Mouse (Mus musculus) liver, embryonic 15.5 days (tissue): ENCODE measurements around the gene Lrrc3c. TPM values are rescaled to one million over a fixed set of nuclear protein-coding genes. Genes with fewer than 3 reads are reported as not detected.
"Not testable (repeated sequence)": the region's sequence is repeated elsewhere in the genome, so short reads cannot be mapped to it uniquely, and the experiment has no call there.

Source experiments
- ATAC-seq: fragments of 200-750 bp; cut with Nextera tagmentation; 2 replicates; pipeline ENCODE4 v1.8.0; 2017; ENCODE audit warnings: moderate number of reproducible peaks, mild to moderate bottlenecking, moderate library complexity; ENCODE audit not compliant: insufficient read depth
- H3K27ac ChIP-seq: fragments of 300-500 bp; sonication (generic); replicated peaks from 2 replicates; pipeline ENCODE4 v1.5.1; 2015; ENCODE audit warnings: mild to moderate bottlenecking, inconsistent platforms
- H3K27me3 ChIP-seq: fragments of 300-500 bp; sonication (generic); 2 replicates; pipeline ENCODE4 v1.6.1; 2015; ENCODE audit warnings: mild to moderate bottlenecking, inconsistent platforms
- H3K36me3 ChIP-seq: fragments of 300-500 bp; sonication (generic); replicated peaks from 2 replicates; pipeline ENCODE4 v1.6.1; 2015; ENCODE audit warnings: moderate library complexity, mild to moderate bottlenecking, inconsistent platforms
- H3K4me1 ChIP-seq: fragments of 300-500 bp; sonication (generic); replicated peaks from 2 replicates; pipeline ENCODE4 v1.6.1; 2015; ENCODE audit warnings: inconsistent platforms
- H3K4me2 ChIP-seq: fragments of 300-500 bp; sonication (generic); 2 replicates; pipeline ENCODE4 v1.6.1; 2015; ENCODE audit warnings: moderate library complexity, mild to moderate bottlenecking, inconsistent platforms
- H3K4me3 ChIP-seq: fragments of 300-500 bp; sonication (generic); replicated peaks from 2 replicates; pipeline ENCODE4 v1.5.1; 2015; ENCODE audit warnings: mild to moderate bottlenecking, inconsistent platforms
- H3K9ac ChIP-seq: fragments of 300-500 bp; sonication (generic); 2 replicates; pipeline ENCODE4 v1.6.1; 2015; ENCODE audit warnings: moderate library complexity, mild to moderate bottlenecking, inconsistent platforms
- H3K9me3 ChIP-seq: fragments of 300-500 bp; sonication (generic); replicated peaks from 2 replicates; pipeline ENCODE4 v1.6.1; 2016; ENCODE audit warnings: inconsistent platforms
- WGBS: fragments of 180-500 bp; shearing (Covaris S2); methylation state at CpG from one replicate; pipeline ENCODE4 v1.1.7; 2015; ENCODE audit warnings: mixed read lengths; ENCODE audit not compliant: insufficient replicate concordance; 5-methylcytosine and 5-hydroxymethylcytosine counted together
- polyA plus RNA-seq: library from polyadenylated mRNA; unstranded; fragments of >200 nt; fragmentation: Nextera tagmentation; extraction: Ambion mirVana; gene quantifications from 2 replicates; pipeline ENCODE4 v1.2.1, GENCODE M21; 2015

The Lrrc3c gene
- polyA plus RNA-seq, 1 experiment from 2014 or later = not detected

GRCm38 (mm10) chr11:98630646-98631045 lies 32.6 kb downstream of the Lrrc3c start:
- no peaks in the 10 kb centered on the region for H3K9me3 ChIP-seq
- H3K9ac ChIP-seq = no peak overlapping the region
- no peak for ATAC-seq
- H3K36me3 ChIP-seq = no peaks in the 10 kb centered on the region
- peaks cover 23% of the 10 kb centered on the region; the same call in 1 of the 2 replicates for H3K27me3 ChIP-seq
- no peak overlapping the region for H3K27ac ChIP-seq
- WGBS = 63% methylated on average over 5 of the region's 5 CpGs
- H3K4me3 ChIP-seq = no peak overlapping the region
- no peak overlapping the region for H3K4me2 ChIP-seq
- H3K4me1 ChIP-seq = no peaks in the 10 kb centered on the region

GRCm38 (mm10) chr11:98635312-98635970 lies 37.4 kb downstream of the Lrrc3c start:
- 21% methylated on average over 10 of the region's 10 CpGs for WGBS
- H3K27ac ChIP-seq, ATAC-seq, H3K4me3 ChIP-seq, H3K36me3 ChIP-seq, H3K9me3 ChIP-seq, H3K4me2 ChIP-seq, H3K9ac ChIP-seq, H3K4me1 ChIP-seq: not testable (repeated sequence)
- peaks cover 18% of the 10 kb centered on the region; the same call in 1 of the 2 replicates for H3K27me3 ChIP-seq

- no peak overlapping the region for H3K4me2 ChIP-seq
Measured at GRCm38 (mm10) chr11:98637501-98637900, 39.4 kb downstream of the Lrrc3c start.

GRCm38 (mm10) chr11:98640091-98640490 lies 42.0 kb downstream of the Lrrc3c start:
- Histone ChIP-seq H3K4me3 (no peak overlapping the region), H3K27ac (no peak overlapping the region), H3K4me2 (no peak overlapping the region), H3K9ac (no peak overlapping the region), H3K27me3 (peaks cover 3% of the 10 kb centered on the region; the same call in 1 of the 2 replicates), H3K36me3 (no peaks in the 10 kb centered on the region), H3K4me1 (no peaks in the 10 kb centered on the region), H3K9me3 (no peaks in the 10 kb centered on the region)
- no peak for ATAC-seq
- 34% methylated on average over 5 of the region's 5 CpGs for WGBS

More at GRCm38 (mm10) chr11:98637501-98637900, 39.4 kb downstream of the Lrrc3c start:
- no peaks in the 10 kb centered on the region for H3K36me3 ChIP-seq
- peaks cover 12% of the 10 kb centered on the region; the same call in 1 of the 2 replicates for H3K27me3 ChIP-seq
- ATAC-seq = no peak
- H3K9me3 ChIP-seq = no peaks in the 10 kb centered on the region
- 55% methylated on average over 1 of the region's 1 CpGs for WGBS
- H3K4me1 ChIP-seq = no peaks in the 10 kb centered on the region
- H3K27ac ChIP-seq = no peak overlapping the region
- no peak overlapping the region for H3K4me3 ChIP-seq
- H3K9ac ChIP-seq = no peak overlapping the region

- Histone ChIP-seq H3K9me3 (no peaks in the 10 kb centered on the region), H3K4me3 (no peak overlapping the region), H3K4me2 (no peak overlapping the region), H3K9ac (no peak overlapping the region), H3K27me3 (peaks cover 11% of the 10 kb centered on the region; the same call in 1 of the 2 replicates), H3K27ac (no peak overlapping the region), H3K4me1 (no peaks in the 10 kb centered on the region), H3K36me3 (no peaks in the 10 kb centered on the region)
- WGBS = 53% methylated on average over 3 of the region's 3 CpGs
- no peak for ATAC-seq
Measured at GRCm38 (mm10) chr11:98644757-98645156, 46.7 kb downstream of the Lrrc3c start.

GRCm38 (mm10) chr11:98645946-98646345 lies 47.9 kb downstream of the Lrrc3c start:
- Histone ChIP-seq H3K4me3 (no peak overlapping the region), H3K27ac (no peak overlapping the region), H3K4me2 (no peak overlapping the region), H3K9me3 (no peaks in the 10 kb centered on the region), H3K4me1 (no peaks in the 10 kb centered on the region), H3K36me3 (no peaks in the 10 kb centered on the region), H3K27me3 (peaks cover 18% of the 10 kb centered on the region; the same call in 1 of the 2 replicates), H3K9ac (no peak overlapping the region)
- ATAC-seq = no peak
- 58% methylated on average over 2 of the region's 2 CpGs for WGBS

- H3K27ac ChIP-seq = no peak within 1 kb of the TSS
- 19% methylated on average over 2 of the region's 2 CpGs for WGBS
- no peak within 1 kb of the TSS for H3K9ac ChIP-seq
- no peaks in the 10 kb centered on the region for H3K4me1 ChIP-seq
- ATAC-seq = no peak
- H3K4me3 ChIP-seq = no peak within 1 kb of the TSS
- H3K4me2 ChIP-seq = no peak within 1 kb of the TSS
- no peaks in the 10 kb centered on the region for H3K9me3 ChIP-seq
- H3K27me3 ChIP-seq = peaks cover 18% of the 10 kb centered on the region; the same call in 1 of the 2 replicates
- no peaks in the 10 kb centered on the region for H3K36me3 ChIP-seq
Measured at GRCm38 (mm10) chr11:98646459-98646858, 48.4 kb downstream of the Lrrc3c start, which contains the start of gene Gsdma2. TSS of gene Gsdma2 (plus strand) at chr11:98646759.

Other genes starting within 250 kb of the Lrrc3c start
- gene Ppp1r1b, start 249.9 kb upstream of the Lrrc3c start, polyA plus RNA-seq = 0.59 and 0.93 TPM in 2 replicates
- 16.4 and 19.6 TPM in 2 replicates for gene Stard3, start 239.9 kb upstream of the Lrrc3c start, polyA plus RNA-seq
- gene Tcap, start 214.5 kb upstream of the Lrrc3c start, polyA plus RNA-seq = 1.1 and 1.7 TPM in 2 replicates
- gene Pnmt, start 211.8 kb upstream of the Lrrc3c start, polyA plus RNA-seq = not detected in 2 replicates
- gene Pgap3, start 197.8 kb upstream of the Lrrc3c start, polyA plus RNA-seq = 3.3 and 3.5 TPM in 2 replicates
- 2.0 and 2.3 TPM in 2 replicates for gene Erbb2, start 185.8 kb upstream of the Lrrc3c start, polyA plus RNA-seq
- 57.2 TPM in 2 replicates for gene Mien1, start 159.3 kb upstream of the Lrrc3c start, polyA plus RNA-seq
- 25.5 and 32.0 TPM in 2 replicates for gene Grb7, start 151.9 kb upstream of the Lrrc3c start, polyA plus RNA-seq
- 0.10 and 0.13 TPM in 2 replicates for gene Ikzf3, start 52.3 kb upstream of the Lrrc3c start, polyA plus RNA-seq
- gene Zpbp2, start 47.2 kb upstream of the Lrrc3c start, polyA plus RNA-seq = 0.62 and 0.79 TPM in 2 replicates
- 40.6 and 45.4 TPM in 2 replicates for gene Ormdl3, start 10.9 kb upstream of the Lrrc3c start, polyA plus RNA-seq
- gene Gm12355, start 27.4 kb downstream of the Lrrc3c start, polyA plus RNA-seq = 0.38 and 0.44 TPM in 2 replicates
- gene Gsdma3, start 28.1 kb downstream of the Lrrc3c start, polyA plus RNA-seq = not detected in 2 replicates
- gene Gsdma2, start 48.5 kb downstream of the Lrrc3c start, polyA plus RNA-seq = not detected in 2 replicates
- not detected in 2 replicates for gene Gsdma, start 66.1 kb downstream of the Lrrc3c start, polyA plus RNA-seq
- 102 and 109 TPM in 2 replicates for gene Psmd3, start 84.3 kb downstream of the Lrrc3c start, polyA plus RNA-seq
- gene Csf3, start 103.0 kb downstream of the Lrrc3c start, polyA plus RNA-seq = not detected in 2 replicates
- 24.2 and 27.7 TPM in 2 replicates for gene Med24, start 131.1 kb downstream of the Lrrc3c start, polyA plus RNA-seq
- 7.2 and 7.6 TPM in 2 replicates for gene Thra, start 142.3 kb downstream of the Lrrc3c start, polyA plus RNA-seq
- 0.63 and 0.85 TPM in 2 replicates for gene Nr1d1, start 177.0 kb downstream of the Lrrc3c start, polyA plus RNA-seq
- 5.2 and 5.8 TPM in 2 replicates for gene Msl1, start 197.2 kb downstream of the Lrrc3c start, polyA plus RNA-seq
- 14.4 and 16.2 TPM in 2 replicates for gene Casc3, start 206.6 kb downstream of the Lrrc3c start, polyA plus RNA-seq
- 0.24 and 0.28 TPM in 2 replicates for gene Rapgefl1, start 238.5 kb downstream of the Lrrc3c start, polyA plus RNA-seq